Mouse (Mus musculus) midbrain, embryonic 16.5 days (tissue): ENCODE results near the gene Myo18a. TPM values are rescaled to one million over a fixed set of nuclear protein-coding genes. Genes with fewer than 3 reads are reported as not detected.

ENCODE experiments used
- ATAC-seq: fragments of 200-750 bp; cut with Nextera tagmentation; 2 replicates; pipeline ENCODE4 v1.8.0; 2017; ENCODE audit warnings: moderate TSS enrichment
- H3K27ac ChIP-seq: fragments of 300-500 bp; sonication (generic); 2 replicates; pipeline ENCODE4 v1.5.1; 2014; ENCODE audit warnings: mild to moderate bottlenecking, low read length, mixed read lengths
- H3K27me3 ChIP-seq: fragments of 300-500 bp; sonication (generic); 2 replicates; pipeline ENCODE4 v1.6.1; 2014; ENCODE audit warnings: low read depth, low read length, mixed read lengths; ENCODE audit not compliant: control insufficient read depth, insufficient read depth
- H3K36me3 ChIP-seq: fragments of 300-500 bp; sonication (generic); 2 replicates; pipeline ENCODE4 v1.6.1; 2014; ENCODE audit warnings: mild to moderate bottlenecking, low read length, moderate library complexity, mixed read lengths; ENCODE audit not compliant: control insufficient read depth, insufficient read depth
- H3K4me1 ChIP-seq: fragments of 300-500 bp; sonication (generic); 2 replicates; pipeline ENCODE4 v1.6.1; 2014; ENCODE audit warnings: mild to moderate bottlenecking, low read length, mixed read lengths; ENCODE audit not compliant: control insufficient read depth, insufficient read depth
- H3K4me2 ChIP-seq: fragments of 300-500 bp; sonication (generic); 2 replicates; pipeline ENCODE4 v1.6.1; 2014; ENCODE audit warnings: mild to moderate bottlenecking, low read length, mixed read lengths
- H3K4me3 ChIP-seq: fragments of 300-500 bp; sonication (generic); 2 replicates; pipeline ENCODE4 v1.5.1; 2014; ENCODE audit warnings: low read depth, mild to moderate bottlenecking, low read length, moderate library complexity, mixed read lengths
- H3K9ac ChIP-seq: fragments of 300-500 bp; sonication (generic); 2 replicates; pipeline ENCODE4 v1.6.1; 2014; ENCODE audit warnings: low read depth, low read length, mixed read lengths
- H3K9me3 ChIP-seq: fragments of 300-500 bp; sonication (generic); replicated peaks from 2 replicates; pipeline ENCODE4 v1.6.1; 2014; ENCODE audit warnings: mild to moderate bottlenecking, low read length, mixed read lengths; ENCODE audit not compliant: control insufficient read depth, poor library complexity, severe bottlenecking
- WGBS: fragments of 180-500 bp; shearing (Covaris S2); extraction: QIAGEN DNeasy Blood & Tissue Kit; methylation state at CpG from one replicate; pipeline ENCODE4 v1.1.7; 2014; 5-methylcytosine and 5-hydroxymethylcytosine counted together
- polyA plus RNA-seq: library from polyadenylated mRNA; unstranded; fragments of >200 nt; fragmentation: Nextera tagmentation; extraction: Ambion mirVana; gene quantifications from 2 replicates; pipeline ENCODE4 v1.2.1, GENCODE M21; 2015

Myo18a gene
- 46.8 and 55.4 TPM in 2 replicates for polyA plus RNA-seq

DNA sequence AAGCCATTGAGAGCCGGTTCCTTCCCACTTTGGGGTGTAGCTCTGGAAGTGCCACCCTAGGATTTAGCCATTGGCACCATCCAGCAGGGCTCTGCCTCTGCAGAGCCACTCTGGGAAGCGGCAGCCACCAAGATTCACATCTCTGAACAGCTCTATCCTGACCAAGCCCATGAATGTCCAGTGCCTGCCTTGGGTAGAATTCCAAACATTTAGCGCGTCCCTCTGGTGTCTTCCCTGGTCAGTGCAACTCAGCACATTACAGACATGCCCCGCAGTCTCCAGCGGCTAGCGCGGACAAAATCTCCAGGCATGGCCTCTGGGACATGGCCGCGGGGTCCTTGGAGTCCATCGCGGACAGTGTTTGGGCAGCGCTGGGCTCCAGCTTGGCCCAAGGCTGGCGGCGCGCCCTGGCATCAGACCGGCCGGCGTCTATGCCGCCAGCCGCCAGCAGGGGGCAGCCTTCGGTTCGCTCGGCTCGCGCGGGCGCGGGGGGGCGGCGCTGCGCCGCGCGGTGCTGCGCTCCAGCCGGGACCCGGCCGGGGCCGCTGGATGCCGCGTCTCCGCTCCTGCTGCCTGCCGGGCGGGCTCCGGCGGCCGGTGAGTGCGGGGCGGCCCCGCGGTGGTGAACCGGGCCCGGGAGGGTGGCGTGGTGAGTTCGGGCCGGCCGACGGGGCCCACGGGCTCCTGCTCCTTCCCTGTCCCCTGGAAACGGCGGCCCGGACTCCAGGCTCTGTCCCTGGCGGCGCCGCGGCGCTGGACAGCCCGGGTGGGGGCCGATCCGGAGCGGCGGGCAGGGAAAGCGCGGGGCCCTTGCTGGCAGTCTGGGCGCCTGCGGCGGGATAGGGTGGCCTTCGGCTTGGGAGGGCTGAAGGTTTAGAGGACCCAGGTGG is at the start of gene Myo18a:
Myo18a (plus strand) TSS at position 464 of the 890 bp plus-strand sequence.
- Histone ChIP-seq H3K4me2 (peak within 1 kb of the TSS; percentile 97), H3K9me3 (no peaks in the 10 kb centered on the region), H3K36me3 (no peaks in the 10 kb centered on the region), H3K4me1 (peaks cover 35% of the 10 kb centered on the region), H3K27ac (peak within 1 kb of the TSS; percentile 94), H3K9ac (peak within 1 kb of the TSS; percentile 99), H3K27me3 (no peaks in the 10 kb centered on the region), H3K4me3 (peak within 1 kb of the TSS; percentile 99)
- WGBS: 2% methylated on average over 51 of the region's 79 CpGs
- peak; percentile 88 for ATAC-seq

DNA sequence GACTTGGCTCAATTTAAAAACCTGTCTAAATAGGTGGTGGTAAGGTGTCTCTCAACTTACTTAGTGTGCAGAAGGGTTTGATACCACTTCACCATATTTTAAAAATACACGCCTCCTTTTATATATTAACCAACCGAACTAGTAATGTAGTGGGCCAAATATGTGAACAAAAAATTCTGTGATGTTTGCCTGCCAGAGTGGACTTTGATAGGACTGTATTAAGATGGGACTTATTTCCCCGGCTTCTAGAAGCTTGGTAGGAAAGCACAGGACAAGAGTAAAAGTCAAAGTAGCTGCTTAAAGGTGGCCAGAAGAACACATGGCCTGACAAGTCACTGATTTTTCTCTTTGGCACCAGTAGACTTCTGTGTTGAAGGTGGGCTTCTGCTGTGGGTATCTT is 49.3 kb upstream of the Myo18a start:
- H3K9me3 ChIP-seq: no peaks in the 10 kb centered on the region
- no peak overlapping the region for H3K27ac ChIP-seq
- ATAC-seq: no peak
- no peak overlapping the region for H3K4me3 ChIP-seq
- H3K9ac ChIP-seq: no peak overlapping the region
- H3K36me3 ChIP-seq: no peaks in the 10 kb centered on the region
- no peaks in the 10 kb centered on the region for H3K27me3 ChIP-seq
- no peak overlapping the region for H3K4me2 ChIP-seq
- WGBS: 97% methylated on average over 3 of the region's 3 CpGs
- no peaks in the 10 kb centered on the region for H3K4me1 ChIP-seq

DNA sequence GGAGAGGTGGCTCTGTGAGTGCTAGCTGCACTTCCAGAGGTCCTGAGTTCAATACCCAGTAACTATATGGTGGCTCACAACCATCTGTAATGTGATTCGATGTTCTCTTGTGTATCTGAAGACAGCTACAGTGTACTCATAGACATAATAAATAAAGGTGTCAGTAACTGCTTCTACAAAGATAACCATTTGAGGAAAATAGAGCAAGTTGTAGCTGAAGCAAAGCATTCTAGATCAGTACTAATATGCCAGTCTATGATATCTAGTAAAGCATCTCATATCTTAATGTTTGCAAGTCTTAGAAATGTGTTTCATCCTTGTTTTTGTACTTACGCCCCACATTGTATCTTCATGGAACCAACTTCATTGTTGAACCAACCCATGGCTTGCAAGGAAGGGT is 44.0 kb upstream of the Myo18a start:
- no peaks in the 10 kb centered on the region for H3K36me3 ChIP-seq
- no peaks in the 10 kb centered on the region for H3K4me1 ChIP-seq
- no peak overlapping the region for H3K9ac ChIP-seq
- no peak overlapping the region for H3K4me3 ChIP-seq
- H3K27ac ChIP-seq: no peak overlapping the region
- WGBS: 95% methylated on average over 2 of the region's 2 CpGs
- ATAC-seq: no peak
- no peak overlapping the region for H3K4me2 ChIP-seq
- no peaks in the 10 kb centered on the region for H3K27me3 ChIP-seq
- H3K9me3 ChIP-seq: no peaks in the 10 kb centered on the region

DNA sequence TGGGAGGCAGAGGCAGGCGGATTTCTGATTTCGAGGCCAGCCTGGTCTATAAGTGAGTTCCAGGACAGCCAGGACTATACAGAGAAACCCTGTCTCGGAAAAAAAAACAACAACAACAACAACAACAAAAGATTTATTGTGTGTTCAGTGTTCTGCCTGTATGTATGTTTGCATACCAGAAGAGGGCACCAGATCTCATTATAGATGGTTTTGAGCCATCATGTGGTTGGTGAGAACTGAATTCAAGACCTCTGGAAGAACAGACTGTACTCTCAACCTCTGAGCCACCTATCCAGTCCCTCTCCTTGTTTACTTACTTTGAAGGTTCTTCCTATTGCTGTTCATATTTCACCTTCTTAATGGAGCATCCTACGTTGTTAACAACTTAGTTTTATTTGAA is 41.7 kb upstream of the Myo18a start:
- H3K4me3 ChIP-seq: no peak overlapping the region
- H3K9ac ChIP-seq: no peak overlapping the region
- H3K27ac ChIP-seq: no peak overlapping the region
- H3K27me3 ChIP-seq: no peaks in the 10 kb centered on the region
- ATAC-seq: no peak
- H3K36me3 ChIP-seq: no peaks in the 10 kb centered on the region
- no peaks in the 10 kb centered on the region; the same call in 1 of the 2 replicates for H3K9me3 ChIP-seq
- H3K4me2 ChIP-seq: no peak overlapping the region
- no peaks in the 10 kb centered on the region for H3K4me1 ChIP-seq
- WGBS: 94% methylated on average over 4 of the region's 4 CpGs

DNA sequence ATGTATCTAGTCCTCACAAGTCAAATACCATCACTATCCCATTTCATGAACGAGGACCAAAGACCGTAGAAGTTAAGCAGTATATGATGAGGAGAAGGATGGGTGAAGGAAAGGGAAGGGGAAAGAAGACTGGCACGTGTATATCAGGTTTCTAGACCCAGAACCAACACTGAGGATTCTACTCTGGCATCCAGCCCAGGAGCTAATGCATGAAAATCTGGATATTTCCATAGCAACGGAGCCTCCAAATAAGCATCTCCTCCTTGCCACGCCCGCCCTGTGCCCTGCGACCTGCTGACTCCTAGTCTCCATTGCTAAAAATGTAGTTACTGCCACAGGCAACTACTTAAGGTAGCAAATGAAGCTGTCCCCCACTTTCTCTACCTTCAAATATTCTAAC is 38.3 kb upstream of the Myo18a start:
- H3K9ac ChIP-seq: no peak overlapping the region
- H3K4me3 ChIP-seq: no peak overlapping the region
- 66% methylated on average over 7 of the region's 7 CpGs for WGBS
- no peaks in the 10 kb centered on the region for H3K4me1 ChIP-seq
- H3K9me3 ChIP-seq: no peaks in the 10 kb centered on the region; the same call in 1 of the 2 replicates
- no peak for ATAC-seq
- no peaks in the 10 kb centered on the region for H3K27me3 ChIP-seq
- H3K36me3 ChIP-seq: no peaks in the 10 kb centered on the region
- no peak overlapping the region for H3K4me2 ChIP-seq
- no peak overlapping the region for H3K27ac ChIP-seq

DNA sequence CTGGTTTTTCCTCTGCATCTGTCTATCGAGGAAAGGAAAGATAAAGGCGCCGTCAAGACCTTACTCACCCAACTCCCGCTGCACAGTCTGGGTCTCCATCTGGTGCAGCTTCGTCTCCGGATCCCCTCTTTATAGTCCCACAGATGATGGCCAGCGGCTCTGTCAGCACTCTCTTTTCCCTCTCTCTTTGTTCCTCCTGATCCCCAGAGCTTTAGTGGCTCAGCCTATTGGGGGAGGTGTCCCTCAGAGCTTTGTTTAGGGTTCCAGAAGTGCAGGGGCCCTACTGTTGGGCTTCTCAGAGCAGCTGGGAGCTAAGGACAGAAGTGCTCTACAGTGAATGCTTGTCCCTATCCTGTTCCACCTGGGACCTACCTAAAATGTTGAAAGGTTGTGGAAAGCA is 37.9 kb upstream of the Myo18a start, which contains the start of gene Cryba1:
Cryba1 (minus strand) TSS at position 101 of the 400 bp plus-strand sequence.
- Histone ChIP-seq H3K4me2 (no peak within 1 kb of the TSS), H3K4me1 (no peaks in the 10 kb centered on the region), H3K9me3 (no peaks in the 10 kb centered on the region; the same call in 1 of the 2 replicates), H3K36me3 (no peaks in the 10 kb centered on the region), H3K4me3 (no peak within 1 kb of the TSS), H3K27ac (no peak within 1 kb of the TSS), H3K27me3 (no peaks in the 10 kb centered on the region), H3K9ac (no peak within 1 kb of the TSS)
- 40% methylated on average over 7 of the region's 7 CpGs for WGBS
- no peak for ATAC-seq

DNA sequence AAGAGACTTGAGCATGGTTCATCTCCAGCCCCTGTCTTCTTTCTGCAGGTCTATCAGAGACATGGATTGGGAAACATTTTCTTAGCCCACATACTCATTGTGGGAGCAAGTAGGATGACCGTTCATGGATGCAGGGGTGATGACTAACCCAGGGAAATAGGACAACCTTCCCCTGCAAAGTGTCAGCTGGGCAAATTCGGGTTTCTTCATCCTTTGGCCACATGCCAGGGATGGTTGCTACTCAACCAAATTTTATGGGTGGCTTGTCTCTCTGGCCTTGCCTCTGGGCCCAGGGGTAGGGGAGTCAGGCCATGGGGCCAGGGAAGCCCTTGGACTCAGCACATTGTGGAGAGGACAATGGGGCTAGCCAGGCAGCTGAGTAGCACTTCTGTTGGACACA is 34.5 kb upstream of the Myo18a start:
- no peaks in the 10 kb centered on the region for H3K27me3 ChIP-seq
- no peak for ATAC-seq
- H3K9ac ChIP-seq: no peak overlapping the region
- no peaks in the 10 kb centered on the region for H3K4me1 ChIP-seq
- no peak overlapping the region for H3K4me3 ChIP-seq
- no peaks in the 10 kb centered on the region for H3K36me3 ChIP-seq
- H3K4me2 ChIP-seq: no peak overlapping the region
- no peaks in the 10 kb centered on the region; the same call in 1 of the 2 replicates for H3K9me3 ChIP-seq
- H3K27ac ChIP-seq: no peak overlapping the region
- WGBS: 51% methylated on average over 2 of the region's 2 CpGs

DNA sequence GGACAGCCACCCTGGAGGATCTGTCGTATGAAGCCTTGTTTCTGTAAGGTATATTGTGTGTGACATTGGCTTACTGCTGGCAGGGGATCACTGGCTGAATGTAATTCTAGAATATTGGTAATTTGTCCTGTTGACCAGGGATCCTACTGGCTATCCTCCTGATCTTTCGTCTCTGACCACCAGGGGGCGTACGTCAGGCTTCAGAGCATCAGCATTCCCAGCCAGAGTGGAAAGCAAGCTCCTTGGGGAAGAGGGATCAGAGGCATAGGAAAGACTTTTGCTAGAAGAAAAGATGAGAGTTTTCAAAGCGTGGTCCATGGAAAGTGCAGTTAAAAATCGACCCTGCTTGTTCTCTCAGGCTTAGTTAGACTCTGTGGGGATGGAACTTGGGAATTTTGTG is 25.8 kb upstream of the Myo18a start:
- 0 out of 2 replicates have a peak, but pooled peaks cover 2% of the 10 kb centered on the region for H3K4me1 ChIP-seq
- H3K4me2 ChIP-seq: no peak overlapping the region
- 1% methylated on average over 6 of the region's 6 CpGs for WGBS
- no peaks in the 10 kb centered on the region for H3K36me3 ChIP-seq
- no peak for ATAC-seq
- H3K4me3 ChIP-seq: no peak overlapping the region
- H3K27me3 ChIP-seq: no peaks in the 10 kb centered on the region
- no peak overlapping the region for H3K9ac ChIP-seq
- H3K9me3 ChIP-seq: no peaks in the 10 kb centered on the region
- no peak overlapping the region for H3K27ac ChIP-seq

DNA sequence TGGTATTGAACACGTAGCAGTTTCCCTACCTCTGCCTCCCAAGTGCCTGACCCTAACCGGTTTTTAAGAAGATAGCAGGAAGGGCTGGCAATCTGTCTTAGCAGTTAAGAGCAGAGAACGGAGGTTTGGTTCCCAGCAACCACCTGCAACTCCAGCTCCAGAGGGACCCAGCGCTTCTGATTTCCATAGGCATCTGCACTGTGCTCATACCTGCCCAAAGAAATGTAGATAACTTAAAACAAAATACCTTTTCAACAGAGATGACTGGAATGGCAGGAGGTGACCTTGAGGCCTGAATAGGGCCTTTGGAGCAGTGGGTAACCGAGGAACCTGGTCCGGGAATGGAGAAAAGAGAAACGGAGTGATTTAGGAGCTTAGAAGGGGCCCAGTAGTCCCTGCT is 24.5 kb upstream of the Myo18a start:
- no peak overlapping the region for H3K27ac ChIP-seq
- 46% methylated on average over 7 of the region's 7 CpGs for WGBS
- no peaks in the 10 kb centered on the region for H3K36me3 ChIP-seq
- ATAC-seq: no peak
- no peak overlapping the region for H3K4me3 ChIP-seq
- H3K27me3 ChIP-seq: no peaks in the 10 kb centered on the region
- no peak overlapping the region for H3K4me2 ChIP-seq
- 0 out of 2 replicates have a peak, but pooled peaks cover 2% of the 10 kb centered on the region for H3K4me1 ChIP-seq
- H3K9me3 ChIP-seq: no peaks in the 10 kb centered on the region
- no peak overlapping the region for H3K9ac ChIP-seq
